Mouse (Mus musculus): Measurements from ENCODE around the gene Tnrc6c.

The Tnrc6c gene

DNA sequence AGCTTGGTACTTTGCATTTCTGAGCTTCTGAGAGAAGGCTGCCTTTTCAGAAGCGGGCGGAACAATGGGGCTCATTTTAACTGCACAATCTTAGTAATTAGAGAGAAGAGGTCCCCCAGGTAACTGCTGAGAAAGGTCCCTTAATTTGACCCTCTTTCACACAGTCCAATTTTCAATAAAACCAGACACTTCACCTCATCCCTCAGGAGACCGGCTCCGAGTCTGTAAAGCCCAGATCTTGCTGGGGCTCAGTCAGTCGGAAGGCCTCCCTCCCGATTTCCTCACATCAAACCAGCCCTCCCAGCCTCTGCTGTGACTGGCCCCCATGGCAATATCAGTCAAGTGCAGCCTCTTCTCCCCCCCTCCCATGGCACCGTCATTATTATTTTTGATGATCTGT, 15.7 kb upstream of the Tnrc6c start:
- CTCF ChIA-PET, result interaction anchor here (1.1 kb wide), 1 partner anchor 19 kb away, joined by 9 read pairs; no protein-coding TSS in a partner anchor

DNA sequence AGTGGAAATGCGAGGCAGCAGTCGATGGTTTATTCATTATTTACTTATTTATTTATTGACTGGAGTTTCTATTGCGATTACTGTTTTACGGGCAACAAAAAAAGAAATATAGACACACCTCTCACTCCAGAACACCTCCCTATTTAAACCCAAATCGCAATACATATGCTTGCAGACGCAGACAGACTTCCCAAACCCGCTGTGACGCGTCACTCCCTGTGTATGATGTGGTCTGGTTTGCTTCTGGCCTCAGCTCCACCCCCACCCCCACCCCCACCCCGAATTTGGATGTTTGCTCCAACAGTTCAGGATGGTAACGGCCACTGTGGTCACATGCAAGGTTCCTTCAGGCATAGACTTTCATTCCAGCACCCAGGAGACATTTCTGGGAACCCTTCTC, 15.3 kb upstream of the Tnrc6c start:
- CTCF ChIA-PET, result interaction anchor here (1.1 kb wide), 1 partner anchor 19 kb away, joined by 9 read pairs; no protein-coding TSS in a partner anchor

DNA sequence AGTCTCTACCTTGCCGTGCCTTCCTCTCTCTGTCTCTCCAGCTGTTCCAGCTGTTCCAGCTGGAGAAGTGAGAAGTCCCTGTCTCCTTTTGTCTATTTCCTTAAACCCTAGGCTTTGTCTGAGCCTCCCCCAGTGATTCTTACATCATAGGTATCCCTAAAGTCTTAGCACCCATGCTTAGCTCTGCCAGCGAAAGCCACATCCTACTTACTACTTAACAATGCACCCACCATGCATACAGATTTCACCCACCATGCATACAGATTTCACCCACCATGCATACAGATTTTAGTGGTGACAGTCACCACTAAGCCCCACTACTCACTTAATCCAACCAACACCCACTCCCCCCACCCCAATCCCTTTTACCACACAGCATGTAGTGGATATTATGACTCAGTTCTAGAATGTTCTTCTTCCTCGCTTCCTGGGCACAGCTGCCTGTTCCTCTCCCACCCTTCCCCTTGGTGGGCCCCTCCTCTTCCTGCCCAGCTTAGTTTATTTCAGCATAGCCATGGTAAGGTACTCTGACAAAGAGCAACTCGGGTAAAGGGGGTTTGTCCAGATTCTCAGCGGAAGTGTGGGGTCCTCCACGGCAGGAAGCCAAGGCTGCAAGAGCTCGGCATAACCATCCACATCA, 14.6 kb upstream of the Tnrc6c start:
- CTCF ChIA-PET, result interaction anchor here (1.1 kb wide), 1 partner anchor 18 kb away, joined by 9 read pairs; no protein-coding TSS in a partner anchor

DNA sequence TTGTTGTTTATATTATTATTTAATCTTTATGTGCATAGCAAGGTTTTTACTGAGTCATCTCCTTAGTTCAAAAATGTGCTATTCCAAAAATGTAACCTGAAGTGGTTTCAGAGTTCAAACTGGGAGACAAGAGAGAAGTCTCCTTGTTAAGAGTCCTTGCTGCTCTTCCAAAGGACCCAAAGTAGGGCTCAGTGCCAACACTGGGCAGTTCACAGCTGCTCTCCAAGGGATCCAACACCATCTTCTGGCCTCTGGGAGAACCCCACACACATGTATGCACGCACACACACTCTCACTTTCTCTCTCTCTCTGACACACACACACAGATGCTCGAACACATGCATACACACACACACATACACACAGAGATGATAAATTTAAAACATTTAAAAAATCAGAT, 11.9 kb upstream of the Tnrc6c start:
- CTCF ChIA-PET, result no interaction called here

DNA sequence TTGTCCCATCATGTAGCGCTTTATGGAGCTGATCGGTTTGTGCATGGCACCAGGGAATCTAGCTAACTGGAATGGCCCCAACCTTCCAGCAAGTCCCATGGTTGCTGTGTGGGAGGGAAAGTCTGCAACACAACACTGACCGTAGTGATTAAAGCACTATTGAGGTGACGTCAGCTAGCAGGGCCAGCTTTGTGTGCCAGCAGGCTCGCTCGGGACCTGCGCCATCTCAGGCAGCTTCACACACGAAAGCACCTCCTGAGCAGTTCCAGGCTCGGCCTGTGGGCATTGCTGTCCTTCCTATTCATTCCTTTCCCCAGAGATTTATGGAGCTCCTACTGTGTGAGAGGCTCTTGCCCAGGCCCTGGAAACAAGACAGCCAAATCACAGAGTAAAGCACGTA, 10.8 kb upstream of the Tnrc6c start:
- CTCF ChIA-PET, result no interaction called here

DNA sequence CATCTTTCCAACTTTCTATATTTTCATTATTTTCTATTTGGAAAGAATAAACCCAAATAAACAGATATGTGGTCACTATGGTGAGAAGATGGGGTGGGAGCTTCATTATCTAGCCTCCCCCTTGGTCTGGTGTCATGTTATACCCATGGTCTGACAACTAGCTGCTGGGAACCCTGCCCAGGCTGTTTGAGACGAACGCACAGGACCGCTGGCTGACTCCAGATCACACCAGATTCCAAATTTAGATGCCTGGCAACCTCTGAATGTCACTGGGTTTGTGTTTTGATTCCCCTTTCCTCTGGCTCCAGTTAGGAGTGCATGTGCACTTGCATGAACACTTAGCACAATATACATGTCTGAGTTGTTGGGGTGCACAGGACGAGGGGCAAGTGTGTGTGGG, 7.3 kb upstream of the Tnrc6c start:
- CTCF ChIA-PET, result no interaction called here

DNA sequence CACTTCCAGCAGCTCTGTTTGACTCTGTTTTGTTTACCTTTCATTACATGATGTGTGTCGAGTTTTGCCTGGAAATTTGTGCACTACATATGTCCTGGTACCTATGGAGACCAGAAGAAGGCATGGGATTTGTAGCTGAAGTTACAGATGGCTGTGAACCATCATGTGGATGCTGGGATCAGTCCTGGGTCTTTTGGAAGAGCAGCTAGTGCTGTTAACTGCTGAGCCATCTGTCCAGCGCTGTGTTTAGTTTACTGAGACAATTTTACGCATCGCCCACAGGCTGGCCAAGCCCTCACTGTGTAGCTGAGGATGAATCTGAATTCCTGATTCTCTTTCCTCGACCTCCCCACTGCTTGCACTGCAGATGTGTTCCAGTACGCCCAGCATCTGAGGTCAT, 6.1 kb upstream of the Tnrc6c start:
- CTCF ChIA-PET, result no interaction called here

DNA sequence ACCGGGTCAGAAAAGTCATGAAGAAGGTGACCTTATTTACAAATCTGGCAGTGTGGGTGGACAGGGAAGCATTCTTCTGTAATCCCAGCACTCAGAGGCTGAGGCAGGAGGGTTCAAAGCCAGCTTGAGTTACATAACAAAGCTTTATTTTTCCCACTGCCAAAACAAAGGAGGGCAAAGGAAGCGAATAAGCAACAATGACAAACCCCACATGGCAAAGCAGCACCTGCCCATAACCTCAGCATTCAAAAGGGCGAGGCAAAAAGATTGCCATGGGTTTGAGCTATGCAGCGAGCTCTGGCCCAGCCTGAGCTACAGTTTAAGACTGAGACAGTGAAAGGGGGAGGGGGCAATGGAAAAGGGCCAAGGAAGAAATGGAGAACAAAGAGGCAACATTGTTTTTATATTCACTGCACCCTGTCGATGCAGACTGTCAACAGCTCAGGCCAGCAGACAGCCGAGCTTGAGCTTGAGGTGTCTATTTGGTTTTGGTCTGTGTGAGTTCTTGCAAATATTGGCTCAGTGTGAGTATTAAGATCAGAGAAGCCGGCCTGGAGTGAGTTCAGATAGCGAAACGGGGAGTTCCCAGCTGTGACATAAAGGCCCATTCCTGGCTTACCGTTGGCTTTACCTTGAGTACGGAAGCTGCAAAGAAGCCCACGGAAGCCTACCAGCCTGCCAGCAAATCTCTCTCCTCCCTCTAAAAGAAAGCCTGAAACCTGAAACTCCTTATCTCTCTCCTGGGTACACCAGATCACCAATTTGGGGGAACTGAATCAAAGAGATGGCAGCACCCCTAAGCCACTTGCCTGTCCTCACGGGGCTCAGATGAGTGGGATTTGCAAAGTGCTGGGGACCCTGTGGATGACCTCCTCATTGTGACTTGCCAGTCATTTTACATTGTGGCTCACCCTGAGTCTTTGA, 3.1 kb upstream of the Tnrc6c start:
- CTCF ChIA-PET, result no interaction called here

DNA sequence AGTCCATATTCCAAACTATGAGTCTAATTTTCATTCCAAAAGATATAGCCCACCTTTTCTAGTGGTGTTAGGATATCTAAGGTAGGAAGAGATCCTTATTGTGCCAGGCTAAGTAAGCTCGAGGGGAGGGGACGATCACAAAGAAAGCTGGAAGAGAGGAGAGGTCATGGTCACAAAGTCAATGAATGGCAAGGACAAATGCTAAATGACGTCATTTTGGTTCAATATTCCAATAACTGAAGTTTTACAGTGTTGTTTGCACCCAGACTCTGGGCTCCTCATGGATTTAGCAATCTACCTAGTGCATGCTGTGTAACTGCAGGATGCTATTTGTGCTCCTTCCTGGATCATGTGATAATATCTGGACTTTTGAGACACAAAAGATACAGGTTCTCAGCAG, 1.2 kb upstream of the Tnrc6c start:
- CTCF ChIA-PET, result no interaction called here

DNA sequence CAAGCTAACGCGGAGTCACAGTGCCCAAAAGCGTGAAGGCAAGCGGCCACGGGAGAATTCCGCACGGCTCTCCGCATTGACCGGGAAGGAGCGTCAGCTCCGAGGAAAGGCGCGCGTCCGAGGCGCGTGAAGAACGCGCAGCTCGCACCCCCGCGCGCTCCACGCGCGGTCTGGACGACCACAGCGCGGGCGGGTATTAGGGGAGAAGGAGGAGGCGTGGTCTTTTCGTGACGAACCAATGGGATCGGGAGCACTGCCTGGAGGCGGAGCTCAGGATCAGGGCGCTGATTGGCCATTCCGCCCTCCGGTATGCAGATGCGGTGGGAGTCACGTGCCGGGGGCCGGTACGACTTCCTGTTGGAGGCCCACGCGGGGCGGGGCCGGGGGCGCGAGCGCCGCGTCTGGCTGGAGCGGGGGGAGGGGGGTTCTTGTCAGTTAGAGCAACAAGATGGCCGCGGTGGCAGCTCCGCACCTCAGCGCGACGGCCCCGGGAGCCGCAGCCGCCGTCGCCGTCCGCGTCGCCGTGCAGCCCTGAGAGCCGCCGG, 363 bp downstream of the Tnrc6c start:
- CTCF ChIA-PET, result no interaction called here

DNA sequence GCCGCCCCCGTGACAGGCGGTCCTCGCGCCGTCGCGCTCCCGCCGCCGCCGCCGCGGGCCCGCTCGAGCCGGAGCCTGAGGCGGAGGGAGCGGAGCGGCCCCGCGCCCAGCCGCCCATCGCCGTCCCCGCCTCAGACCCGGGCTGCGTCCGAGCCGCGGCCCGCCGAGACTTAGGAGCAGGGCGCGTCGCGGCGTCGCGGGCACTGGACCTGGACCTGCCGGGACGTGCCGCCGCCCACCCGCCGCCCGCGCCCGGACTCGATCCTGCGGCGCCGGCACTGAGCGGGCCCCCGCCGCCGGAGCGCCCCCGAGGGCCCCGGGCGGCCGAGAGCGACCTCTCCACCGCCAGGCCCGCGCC, 824 bp downstream of the Tnrc6c start:
- CTCF ChIA-PET, result no interaction called here

DNA sequence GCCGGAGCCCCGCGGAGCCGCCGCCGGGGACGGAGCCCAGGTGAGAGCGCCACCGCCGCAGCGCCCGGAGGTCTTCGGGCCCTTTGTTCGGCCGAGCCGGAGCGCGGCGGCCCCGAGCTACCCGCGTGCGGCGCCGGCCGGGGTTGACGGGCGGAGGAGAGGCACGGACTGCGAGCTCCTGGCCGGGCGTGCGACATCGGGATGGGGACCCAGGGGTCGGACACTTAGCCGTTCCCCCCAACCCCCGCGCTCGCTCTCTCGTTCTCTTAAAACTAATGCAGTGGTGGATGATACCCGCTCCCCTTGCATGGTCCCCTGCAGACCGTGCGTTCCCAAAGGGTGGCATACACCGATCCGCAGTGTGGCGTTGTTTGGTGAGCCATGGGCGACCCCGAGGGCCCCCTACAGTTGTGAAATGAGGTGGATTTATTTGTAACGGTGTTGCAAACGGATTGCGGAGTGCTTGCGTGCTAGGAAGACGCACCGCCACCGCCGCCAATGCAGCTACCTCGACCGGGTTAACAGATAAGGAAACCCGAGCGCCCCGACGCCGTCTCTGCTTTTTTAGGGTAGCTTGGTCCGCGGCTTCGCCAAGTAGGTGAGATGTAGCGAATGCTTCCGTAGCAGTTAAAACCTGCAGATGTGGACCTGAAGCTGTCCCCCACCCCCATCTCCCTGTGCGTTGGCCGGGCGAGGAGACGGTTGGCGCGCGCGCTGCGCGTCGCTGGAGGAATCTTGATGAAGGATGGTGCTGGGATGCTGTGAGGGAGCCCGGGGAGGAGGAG, 1.4 kb downstream of the Tnrc6c start:
- CTCF ChIA-PET, result no interaction called here

DNA sequence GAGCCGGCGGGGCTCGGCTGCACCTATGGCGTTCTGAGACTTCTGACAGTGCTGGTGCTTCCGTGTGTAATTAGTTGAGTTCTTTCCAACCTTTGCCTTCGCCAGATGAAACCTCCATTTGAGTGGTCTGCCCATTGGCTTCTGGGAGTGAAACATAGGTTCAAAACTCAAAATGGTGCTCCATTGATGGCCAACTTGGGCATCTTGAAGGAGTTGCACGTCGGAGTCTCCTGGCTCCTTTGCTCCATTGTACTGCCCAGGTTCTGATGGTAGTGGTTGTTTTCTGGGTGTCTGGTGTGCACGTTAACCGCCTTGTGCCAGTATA, 1.9 kb downstream of the Tnrc6c start:
- CTCF ChIA-PET, result no interaction called here

DNA sequence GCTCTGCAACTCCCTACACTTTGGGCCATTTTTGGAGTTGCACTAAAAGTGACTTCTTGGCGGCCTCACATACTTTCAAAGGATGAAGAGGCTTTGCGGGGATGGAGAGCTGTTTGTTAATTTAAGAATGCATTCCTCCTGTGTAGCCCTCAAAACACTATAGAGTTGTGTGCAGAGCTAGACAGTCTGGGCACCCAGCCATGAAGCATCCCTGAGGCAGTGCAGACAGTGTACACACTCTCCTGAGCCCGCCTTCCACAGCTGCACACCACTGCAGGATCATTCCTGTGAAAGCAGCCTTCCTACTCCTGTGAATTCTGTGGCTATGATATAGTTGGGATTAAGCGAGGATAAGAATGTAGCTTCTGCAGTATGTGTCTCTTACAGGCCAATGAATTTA, 4.9 kb downstream of the Tnrc6c start:
- CTCF ChIA-PET, result no interaction called here

DNA sequence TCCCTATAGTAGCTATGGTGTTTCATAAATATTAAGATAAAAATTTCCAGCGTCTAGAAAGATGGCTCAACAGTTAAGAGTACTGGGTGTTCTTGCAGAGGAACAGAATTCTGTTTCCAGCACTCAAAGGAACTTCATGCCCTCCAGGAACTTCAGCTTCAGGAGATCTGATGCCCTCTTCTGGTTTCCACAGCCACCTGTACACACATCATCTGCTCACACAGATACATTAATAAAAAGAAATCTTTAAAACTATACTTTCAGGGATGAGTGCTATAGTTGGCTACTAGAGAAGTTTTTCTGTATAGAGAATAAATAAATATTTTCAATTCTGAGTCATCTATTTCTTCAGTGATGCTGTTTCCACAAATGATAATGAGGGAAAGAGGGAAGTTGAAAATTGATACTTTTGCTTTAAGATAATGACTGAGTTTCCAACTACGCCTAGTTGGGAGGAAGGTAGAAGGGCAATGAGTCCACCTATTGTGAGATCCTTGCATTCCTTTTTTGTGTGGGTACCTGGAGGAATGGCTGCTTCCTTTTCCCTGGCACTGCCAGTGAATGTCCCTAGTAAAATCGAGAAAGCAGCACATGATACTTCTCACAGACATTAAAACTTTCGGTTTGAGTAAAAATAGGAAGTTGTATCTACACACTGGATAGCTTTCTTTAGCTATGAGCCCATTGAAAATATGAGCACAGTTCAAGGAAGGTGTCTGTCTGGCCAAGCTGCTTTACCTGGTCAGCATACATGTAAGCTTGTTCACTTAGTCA, 9.1 kb downstream of the Tnrc6c start:
- CTCF ChIA-PET, result interaction anchor here (0.7 to 1.1 kb wide), 4 partner anchors 9 to 1363 kb away, joined by 3 to 12 read pairs (median 5); no protein-coding TSS in a partner anchor

DNA sequence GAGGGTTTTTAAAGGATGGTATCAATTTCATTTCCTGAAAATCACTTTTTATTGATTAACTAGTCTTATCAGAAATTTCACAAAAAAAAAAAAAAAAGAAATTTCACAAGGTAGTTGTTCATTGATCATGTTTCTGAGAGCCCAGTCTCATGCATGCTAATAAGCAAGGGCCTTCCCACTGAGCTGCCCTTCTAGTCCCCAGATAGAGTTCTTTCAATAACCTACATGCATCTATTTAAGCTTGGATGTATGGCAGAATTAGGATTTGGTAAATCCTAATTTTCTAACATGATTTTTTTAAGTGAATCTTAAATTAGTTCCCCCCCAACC, 9.7 kb downstream of the Tnrc6c start:
- CTCF ChIA-PET, result interaction anchor here (0.7 to 0.8 kb wide), 3 partner anchors 42 to 1363 kb away, joined by 3 to 12 read pairs (median 5); no protein-coding TSS in a partner anchor

DNA sequence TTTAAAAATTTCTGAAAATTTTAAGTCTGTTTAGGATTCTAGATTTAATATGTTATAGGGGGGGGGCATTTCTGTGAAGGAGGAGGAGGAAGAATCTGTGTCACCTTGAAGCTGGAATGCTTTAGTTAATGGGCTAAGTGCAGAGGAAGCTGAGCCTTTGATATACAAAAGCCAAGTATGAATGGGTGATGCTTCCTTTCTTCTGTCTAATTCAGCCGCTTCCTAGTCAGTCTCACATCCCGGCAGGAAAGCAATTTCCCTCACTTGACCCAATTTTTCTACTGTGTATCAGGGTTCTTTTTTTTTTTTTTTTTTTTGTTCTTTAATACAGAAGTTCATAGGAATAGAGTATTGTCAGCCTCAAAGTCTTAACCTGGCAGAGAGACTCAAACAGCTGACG, 11.1 kb downstream of the Tnrc6c start:
- CTCF ChIA-PET, result interaction anchor here (0.6 to 0.7 kb wide), 3 partner anchors 11 to 575 kb away, joined by 3 to 10 read pairs (median 7); no protein-coding TSS in a partner anchor

DNA sequence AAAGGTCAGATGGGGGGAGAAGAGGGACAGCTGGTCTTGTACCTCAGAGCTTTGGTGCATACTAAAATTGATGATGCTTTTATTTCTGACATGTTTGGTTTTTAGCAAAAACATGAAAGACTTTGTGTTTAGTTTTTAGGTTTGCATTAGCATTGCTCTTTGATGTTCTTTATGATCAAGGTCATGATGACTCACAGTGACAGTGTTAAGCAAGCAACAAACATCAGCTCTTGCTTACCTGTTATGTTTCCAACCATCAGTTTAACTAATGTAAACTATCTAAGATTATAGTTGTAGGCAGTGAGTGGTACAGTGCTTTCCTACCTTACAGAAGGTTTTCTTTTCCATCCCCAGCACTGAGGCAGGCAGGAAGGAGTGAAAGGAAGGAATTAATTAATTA, 12.5 kb downstream of the Tnrc6c start:
- CTCF ChIA-PET, result no interaction called here

DNA sequence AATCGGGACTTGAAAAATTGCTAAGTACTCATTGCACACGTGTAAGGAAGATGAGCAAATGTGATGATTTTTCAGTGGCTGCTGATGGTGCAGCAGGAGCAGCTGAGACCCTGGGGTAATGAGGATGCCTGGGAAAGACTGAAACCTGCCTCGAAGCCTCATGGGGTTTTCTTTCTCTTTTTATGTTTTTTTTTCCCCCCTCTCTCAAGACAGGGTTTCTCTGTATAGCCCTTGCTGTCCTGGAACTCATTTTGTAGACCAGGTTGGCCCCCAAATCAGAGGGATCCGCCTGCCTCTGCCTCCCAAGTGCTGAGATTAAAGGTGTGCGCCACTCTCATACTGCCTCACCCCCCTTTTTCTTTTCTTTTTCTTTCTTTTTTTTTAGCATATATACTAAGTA, 13.1 kb downstream of the Tnrc6c start:
- CTCF ChIA-PET, result no interaction called here

DNA sequence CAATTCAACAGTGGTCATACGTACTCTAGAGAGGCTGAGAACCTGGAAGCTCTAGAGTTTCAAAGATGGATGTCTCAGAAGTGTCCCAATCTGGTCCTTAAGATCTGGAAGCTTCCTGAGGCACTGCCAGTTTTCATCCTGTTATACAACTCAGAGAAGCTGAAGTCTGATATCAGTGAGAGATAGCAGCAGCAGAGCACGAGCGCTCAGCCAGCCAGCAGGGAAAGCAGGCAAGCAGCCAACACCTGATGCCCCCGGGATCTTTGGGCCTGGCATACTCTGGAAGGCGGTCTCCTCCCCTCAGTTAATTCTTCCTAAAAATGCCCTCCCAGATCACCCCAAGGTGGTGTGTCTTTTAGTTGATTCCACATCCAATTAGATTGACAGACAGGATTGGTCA, 13.7 kb downstream of the Tnrc6c start:
- CTCF ChIA-PET, result no interaction called here

DNA sequence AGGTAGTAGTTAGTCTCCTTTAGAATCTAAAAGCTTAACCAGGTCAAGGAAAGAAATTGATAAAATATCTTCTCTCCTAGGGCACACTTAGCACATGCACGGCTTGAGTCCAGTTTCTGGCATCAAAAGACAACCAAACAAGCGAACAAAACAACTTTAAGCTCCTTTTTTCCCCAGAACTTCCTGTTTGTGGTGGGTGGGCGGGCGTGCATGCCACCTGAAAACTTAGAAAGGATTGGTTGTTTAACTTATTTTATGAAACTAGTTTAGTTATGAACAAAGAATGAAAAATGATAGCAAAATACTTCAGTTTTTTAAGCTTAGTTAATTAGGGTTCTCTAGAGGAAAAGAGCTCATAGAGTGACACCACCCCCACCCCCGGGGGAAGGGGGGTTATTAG, 17.5 kb downstream of the Tnrc6c start:
- CTCF ChIA-PET, result interaction anchor here (0.6 to 0.9 kb wide), 4 partner anchors 9 to 269 kb away, joined by 3 to 5 read pairs (median 5); no protein-coding TSS in a partner anchor

Measured in spleen, embryonic (tissue).